Mouse (Mus musculus) bone marrow, adult 2 months (tissue): Measurements from ENCODE around the gene Castor1.

Experiments
- CTCF ChIP-seq: fragments of 200-500 bp; IDR thresholded peaks from 2 replicates; pipeline ENCODE4 v1.5.1; 2011; ENCODE audit warnings: low read length, control low read depth; ENCODE audit not compliant: control insufficient read depth, insufficient read depth
- POLR2A ChIP-seq: fragments of 200-500 bp; IDR thresholded peaks from 2 replicates; pipeline ENCODE4 v1.6.1; 2011; ENCODE audit warnings: low read depth, mild to moderate bottlenecking, control low read depth, low read length, borderline replicate concordance; ENCODE audit not compliant: control insufficient read depth

DNA sequence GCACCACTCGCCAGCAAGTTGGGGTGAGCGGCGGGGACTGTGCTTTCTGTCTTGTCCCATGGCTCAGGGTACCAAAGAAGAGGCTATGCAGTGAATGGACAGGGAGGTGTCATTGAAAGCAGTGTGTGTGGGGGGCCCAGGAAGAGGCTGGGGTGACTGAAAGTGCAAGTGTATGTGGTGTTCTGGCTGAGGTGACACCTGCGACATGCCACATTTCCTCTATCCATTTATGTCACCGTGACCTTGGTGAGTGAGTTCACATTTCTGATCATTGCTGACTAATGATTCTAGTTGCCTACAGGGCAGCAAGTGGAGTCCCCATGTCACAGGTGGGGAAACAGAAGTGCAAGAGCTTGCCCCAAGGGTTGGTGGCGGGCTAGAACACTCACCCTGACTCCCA, 50.5 kb downstream of the Castor1 start:
- TF ChIP-seq CTCF (no peak), POLR2A (no peak)
